Mouse (Mus musculus) urinary bladder, postnatal 36 days (tissue): Measurements from ENCODE around the gene Rnaseh2b.

Experiments
- DNase-seq, 2 experiments: peaks; one replicate each; pipeline ENCODE4 v3.0.0; 2022; ENCODE audit warnings: low spot score in 2 of 2, mixed read lengths in 1 of 2

Gene Rnaseh2b

DNA sequence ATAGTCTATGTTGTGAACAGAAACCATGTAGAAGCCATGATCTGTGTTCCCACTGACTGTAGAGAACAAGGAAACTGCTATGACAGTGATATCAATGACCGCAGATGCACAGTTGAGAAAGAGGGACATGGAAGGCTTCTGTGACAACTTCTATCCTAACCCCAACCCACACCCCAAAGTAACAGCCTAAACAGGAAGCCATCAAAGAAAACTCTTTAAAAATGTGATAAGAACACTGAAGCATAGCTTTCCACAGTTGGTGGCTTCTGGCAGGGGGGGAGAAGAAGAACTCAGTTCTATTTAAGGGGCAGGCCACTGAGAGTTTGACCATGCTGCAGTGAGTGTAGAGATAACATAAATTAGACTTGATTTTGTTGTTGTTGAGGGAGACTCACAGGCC is 19.3 kb downstream of the Rnaseh2b start:
- no peak for DNase-seq

- DNase-seq = no peak
These were observed 30.4 kb downstream of the Rnaseh2b start for GRCm38 (mm10) chr14:62322581-62323344.

DNA sequence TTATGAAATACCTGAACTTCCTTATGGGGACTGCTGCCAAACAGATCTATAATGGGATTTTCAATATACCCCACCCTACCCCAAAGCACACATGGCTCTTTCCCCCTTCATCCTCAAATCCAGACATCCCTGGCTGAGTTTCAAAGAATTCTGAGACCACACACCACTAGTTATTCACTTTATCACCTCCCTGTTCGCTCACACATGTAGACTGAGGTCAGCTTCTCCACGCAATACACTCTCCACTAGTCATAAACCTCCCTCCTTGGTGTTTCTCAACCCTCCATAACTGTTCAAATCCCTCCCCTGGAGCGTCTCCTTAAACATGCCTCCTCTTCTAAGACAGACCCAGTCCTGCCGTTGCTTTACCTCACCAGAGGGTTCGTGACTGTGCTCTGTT is 31.1 kb downstream of the Rnaseh2b start:
- no peak for DNase-seq

DNA sequence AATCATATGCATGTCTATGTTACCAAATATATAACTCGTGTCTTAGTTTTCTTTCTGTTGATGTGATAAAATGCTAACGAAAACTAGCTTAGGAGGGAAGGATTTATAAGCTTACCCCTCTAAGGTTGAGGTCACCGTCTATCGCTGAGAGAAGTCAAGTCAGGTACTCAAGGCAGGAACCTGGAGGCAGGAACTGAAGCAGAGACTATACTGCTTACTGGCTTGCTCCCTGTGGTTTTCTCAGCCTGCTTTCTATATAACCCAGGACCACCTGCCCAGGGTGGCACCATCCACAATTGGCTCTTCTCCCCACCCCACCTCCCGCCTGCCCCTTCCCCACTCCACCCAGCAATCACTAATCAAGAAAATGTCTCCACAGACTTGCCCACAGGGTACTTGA is 32.6 kb downstream of the Rnaseh2b start:
- no peak for DNase-seq

DNA sequence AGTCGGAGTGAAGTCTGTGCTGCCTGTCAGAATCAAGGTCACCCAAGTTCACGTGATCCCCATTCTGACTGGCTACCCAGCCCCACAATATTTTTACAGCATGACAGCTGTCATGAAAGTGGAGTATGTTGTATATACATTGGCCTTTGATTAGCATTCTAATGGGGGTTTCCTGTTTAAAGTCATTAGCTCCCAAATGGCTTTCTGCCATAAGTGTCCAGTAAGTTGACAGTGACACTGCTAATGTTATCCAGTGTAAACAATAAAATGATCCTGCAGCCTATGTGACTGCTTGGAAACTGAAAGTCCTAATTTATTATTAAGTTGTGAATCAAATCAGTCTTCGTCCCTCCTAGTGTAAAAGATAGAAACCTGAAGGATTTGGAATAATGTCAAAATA is 33.6 kb downstream of the Rnaseh2b start:
- DNase-seq = no peak

DNA sequence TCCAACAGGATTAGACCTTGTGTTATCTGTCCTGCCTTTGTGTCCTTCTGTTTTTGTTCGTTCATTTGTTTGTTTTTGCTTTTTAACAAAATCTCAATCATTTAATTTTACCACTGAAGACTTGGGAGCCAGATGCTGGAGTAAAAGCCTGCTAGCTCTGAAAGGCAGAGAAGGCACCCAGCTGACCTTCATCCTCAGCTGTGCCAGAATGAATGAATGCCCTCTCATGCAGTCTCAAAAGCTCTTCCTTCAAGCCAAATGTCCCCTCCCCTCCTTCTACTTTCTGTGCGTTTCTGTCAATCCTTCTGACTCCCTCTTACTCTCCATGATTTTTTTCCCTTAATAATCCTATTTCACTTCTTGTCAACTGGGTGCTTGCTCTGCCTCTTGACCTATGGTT is 34.8 kb downstream of the Rnaseh2b start:
- DNase-seq = no peak

- no peak for DNase-seq
These were observed 36.2 kb downstream of the Rnaseh2b start for GRCm38 (mm10) chr14:62328606-62329005.

DNA sequence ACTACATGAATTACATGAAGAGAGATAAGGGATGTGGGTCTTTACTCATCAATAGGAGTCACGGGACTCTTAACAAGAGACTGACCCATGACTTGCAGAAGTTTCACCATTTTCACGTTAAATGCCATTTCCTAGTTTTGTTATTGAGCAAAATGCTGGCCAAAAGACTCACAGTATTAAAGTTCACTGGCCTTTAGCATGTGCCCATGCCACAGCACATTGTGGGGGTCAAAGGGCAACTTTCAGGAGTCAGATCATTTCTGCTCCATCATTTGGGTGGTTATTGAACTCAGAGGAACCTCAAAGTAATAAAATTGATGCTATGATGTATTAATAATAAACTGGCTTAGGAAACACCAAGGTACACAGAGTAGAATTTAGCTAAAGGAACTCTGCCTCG is 37.2 kb downstream of the Rnaseh2b start:
- no peak for DNase-seq

DNA sequence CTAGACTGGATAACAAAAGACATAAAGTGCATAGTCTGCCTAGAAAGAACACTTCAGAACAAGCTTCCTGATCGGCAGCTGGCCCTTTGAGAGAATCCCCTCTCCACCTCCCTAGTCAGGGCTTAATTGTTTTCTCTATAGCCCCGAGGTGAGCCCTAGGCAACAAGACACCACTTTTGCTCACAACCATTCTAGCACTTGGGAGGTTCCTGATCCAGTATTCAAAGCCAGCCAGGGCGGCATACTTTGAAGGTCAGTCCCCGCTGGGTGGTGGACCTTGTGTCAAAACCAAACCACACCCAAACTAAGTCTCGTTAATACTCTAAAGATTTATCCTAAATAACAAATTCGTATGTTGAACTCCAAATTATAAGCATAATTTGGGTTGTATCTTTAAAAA is 39.1 kb downstream of the Rnaseh2b start:
- DNase-seq = no peak

GRCm38 (mm10) chr14:62331866-62332619 is 39.7 kb downstream of the Rnaseh2b start:
- DNase-seq = peak; percentile 74 to 84

DNA sequence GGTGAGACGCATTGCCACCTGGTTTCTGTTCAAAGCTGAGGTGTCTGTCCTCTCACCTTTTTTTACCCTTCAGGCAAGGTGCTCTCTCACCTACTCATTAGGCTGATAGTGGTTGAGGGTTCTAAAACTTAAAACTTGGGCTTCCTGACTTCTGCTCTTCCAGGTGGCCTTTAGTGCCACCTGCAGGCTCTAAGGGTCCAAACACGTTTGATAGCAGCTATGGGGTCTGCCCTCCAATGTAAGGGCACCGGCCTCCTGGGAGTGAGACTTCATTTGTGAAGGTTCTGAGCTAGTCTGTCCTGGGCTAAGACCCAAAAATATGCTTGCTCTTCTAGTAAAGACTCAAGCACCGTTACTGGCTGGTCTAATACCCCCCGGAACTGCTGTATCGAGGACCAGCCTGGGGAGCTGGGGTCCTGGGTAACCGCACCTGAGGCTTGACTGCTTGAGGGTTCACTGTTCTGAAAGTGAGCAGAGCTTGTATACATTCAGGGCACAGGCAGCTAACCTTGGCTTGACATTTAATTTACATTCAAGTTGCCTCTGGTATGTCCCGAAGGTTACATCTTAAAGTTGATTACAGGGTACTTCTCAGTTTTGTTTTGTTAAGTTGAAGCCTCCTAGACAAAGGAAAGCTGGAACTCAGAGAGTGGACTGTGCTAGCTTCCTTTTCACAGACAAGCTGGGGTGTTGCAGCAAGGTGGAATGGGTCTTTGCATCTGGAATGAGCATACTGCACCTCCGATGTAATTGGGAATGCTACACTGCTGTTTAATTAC is 41.7 kb downstream of the Rnaseh2b start:
- no peak for DNase-seq

DNA sequence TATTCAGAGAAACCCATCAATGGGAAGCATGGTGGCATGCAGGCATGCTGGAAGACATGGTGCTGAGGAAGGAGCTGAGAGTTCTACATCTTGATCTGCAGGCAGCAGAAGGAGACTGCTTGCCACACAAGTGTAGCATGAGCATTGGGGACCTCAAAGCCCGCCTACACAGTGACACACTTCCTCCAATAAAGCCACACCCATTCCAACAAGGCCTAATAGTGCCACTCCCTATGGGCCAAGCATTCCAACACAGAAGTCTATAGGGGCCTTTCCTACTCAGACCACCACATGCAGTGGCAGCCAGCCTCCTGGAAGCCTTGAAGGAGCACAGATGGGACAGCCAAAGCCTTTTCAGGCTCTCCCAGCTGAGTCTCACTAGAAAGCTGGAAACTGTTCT is 46.8 kb downstream of the Rnaseh2b start:
- no peak for DNase-seq

DNA sequence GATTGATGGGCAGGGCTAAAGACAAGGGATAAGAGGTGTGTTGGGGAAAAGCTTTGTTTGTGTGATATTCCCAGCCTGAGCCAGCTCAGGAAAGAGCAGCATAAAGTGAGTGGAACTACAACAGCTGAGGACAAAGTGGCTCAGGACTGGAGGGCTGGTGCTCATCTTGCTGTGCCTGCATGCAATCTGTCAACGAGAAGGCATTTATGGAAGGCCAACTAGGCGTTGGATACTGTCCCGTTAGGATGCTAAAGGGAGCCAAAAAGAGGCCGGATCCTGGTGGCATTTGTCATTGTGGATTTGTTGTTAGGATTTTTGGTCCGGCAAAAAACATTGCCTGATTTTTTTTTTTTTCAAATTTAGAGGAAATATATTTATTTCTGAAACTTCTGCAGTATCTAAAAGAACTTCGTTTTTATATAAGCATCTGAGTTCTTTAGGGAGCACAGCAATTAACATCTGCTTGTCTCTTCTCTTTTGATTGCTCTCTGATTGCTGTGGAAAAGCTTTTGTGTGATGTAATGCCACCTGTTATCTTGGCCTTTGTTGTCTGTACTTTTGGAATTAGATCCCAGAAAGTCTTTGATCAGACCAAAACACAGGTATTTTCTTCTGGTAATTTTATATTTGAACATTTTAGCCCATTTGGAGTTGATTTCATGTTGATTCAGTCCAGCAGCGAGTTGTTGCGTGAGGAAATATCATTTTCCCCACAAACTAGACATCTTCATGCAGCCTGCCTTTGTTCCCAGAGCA is 49.7 kb downstream of the Rnaseh2b start:
- DNase-seq = no peak

DNA sequence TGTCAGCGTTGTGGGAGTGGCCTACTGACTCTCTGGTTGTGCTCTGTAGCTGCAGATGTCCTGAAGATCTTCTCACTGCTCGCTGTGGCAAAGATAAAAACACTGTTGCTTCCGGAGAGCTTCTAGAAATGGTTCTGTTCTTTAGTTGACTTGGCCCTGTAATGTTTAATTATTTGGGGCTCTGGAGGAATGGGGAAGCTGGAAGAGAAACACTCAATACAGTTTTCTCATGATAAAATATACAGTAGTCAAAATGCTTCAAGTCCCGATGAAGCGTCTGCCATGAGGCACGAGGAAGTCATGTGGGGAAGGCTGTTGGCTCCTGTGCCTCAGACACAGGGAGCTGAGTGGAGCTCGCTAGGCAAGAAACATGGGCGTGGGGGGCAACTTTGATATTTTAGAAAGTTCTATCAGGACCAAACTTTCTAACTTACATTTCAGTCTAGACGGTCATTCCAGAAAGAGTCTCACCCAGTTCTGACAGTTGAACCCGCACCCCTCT is 50.3 kb downstream of the Rnaseh2b start:
- DNase-seq = no peak

DNA sequence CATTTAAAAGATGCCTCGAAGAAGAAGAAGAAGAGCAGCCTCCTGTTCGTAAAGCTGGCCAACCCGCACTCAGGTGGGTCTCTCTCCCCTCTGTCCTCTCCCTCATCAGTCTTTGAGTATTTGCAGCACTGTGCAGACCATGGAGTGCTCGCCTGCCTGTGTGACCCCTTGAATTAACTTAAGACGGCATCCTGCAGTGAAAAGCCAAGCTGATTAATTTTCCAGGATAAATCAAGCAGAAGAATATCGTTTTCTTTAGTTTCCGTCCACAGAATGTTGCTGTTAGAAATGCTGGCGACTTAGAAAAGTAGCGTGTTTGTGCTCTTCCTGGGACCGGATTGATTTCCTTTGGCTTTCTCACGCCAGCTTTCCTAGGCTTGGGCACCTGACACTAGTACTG is 54.2 kb downstream of the Rnaseh2b start:
- no peak for DNase-seq

DNA sequence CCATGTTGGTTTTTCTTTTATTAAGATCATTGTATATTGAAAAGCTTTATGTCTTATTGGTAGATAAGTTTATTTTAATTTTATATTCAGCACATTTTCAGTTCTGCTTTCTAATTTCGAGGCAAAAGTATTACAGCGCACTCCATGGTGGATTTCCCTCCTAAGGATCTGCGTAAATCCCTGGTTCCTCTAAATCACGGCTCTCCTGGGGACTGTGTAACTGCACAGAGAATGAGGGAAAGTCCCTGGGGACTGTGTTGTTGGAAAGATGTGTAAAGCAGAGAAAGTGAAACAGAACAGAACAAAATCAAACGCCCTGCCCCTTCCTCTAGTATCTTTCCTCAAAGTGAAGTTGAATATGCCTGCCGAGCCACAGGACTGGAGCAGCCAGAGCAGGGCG is 54.7 kb downstream of the Rnaseh2b start:
- no peak for DNase-seq

GRCm38 (mm10) chr14:62349786-62350185 is 57.4 kb downstream of the Rnaseh2b start:
- DNase-seq = no peak

- DNase-seq = no peak
These were observed 57.8 kb downstream of the Rnaseh2b start for GRCm38 (mm10) chr14:62350186-62350585.

DNA sequence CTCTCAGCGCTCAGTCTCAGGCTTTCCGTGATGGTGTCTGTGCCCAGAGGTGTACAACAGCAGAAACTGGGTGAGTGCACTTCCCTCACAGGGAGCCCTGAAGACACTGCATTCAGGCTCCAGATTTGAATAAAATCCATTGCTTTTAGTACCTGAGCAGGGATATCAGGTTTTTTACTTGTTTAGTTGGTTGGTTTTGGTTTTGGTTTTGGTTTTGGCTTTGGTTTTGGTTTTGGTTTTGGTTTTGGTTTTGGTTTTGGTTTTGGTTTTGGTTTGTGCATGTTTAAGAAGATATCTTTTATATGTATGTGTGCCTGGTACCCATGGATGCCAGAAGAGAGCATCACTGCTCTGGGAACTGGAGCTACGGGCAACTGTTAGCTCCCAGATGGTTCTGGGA is 58.5 kb downstream of the Rnaseh2b start:
- DNase-seq = no peak

DNA sequence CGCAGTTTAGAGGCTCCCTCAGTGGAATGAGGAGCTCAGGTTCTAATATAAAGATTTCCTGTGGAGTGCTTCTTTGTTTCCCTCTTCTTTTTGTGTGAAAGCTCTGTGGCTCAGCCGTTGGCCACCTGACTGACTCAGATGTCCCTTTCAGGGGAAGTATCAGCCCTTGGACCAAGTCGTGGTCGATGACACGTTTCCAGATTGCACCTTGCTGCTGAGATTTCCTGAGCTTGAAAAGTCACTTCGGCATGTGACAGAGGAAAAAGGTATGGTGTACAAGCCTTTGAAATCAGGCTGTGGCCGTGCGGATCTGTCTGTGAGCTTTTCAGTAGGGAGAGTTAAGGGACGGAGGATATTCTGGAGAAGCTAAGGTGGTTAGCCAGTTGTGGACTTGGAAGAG is 61.0 kb downstream of the Rnaseh2b start:
- no peak for DNase-seq

DNA sequence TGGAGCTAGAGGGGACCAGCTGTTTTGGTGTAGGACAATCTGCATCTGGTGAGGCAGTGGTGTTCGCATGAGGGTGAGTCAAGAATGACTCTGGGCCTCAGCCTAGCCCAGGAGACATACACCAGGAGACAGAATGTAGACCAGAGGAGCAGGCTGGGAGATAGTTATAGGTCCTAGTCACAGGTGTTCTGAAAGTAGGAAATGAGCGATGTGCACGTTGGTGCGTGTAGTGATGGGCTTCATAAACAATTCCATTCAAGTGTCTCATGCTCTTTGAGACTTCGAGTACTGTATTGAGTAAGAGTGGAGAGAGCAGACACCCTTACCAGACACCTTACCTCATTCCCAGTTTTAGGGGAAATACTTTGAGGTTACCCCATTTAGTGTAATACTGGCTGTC is 61.4 kb downstream of the Rnaseh2b start:
- DNase-seq = no peak

GRCm38 (mm10) chr14:62355201-62355600 is 62.8 kb downstream of the Rnaseh2b start:
- no peak for DNase-seq
